Mouse (Mus musculus) CH12.LX (cell line): Measurements from ENCODE around the gene Dnajc25. TPM values are rescaled to one million over a fixed set of nuclear protein-coding genes. Genes with fewer than 3 reads are reported as not detected.

Experiments
- DNase-seq: peaks from one replicate; pipeline ENCODE4 v3.0.0-alpha.2; 2013; ENCODE audit errors: extremely low read depth
- H3K27ac ChIP-seq: 2 replicates; pipeline ENCODE4 v1.5.1; 2012; ENCODE audit warnings: low read depth, mild to moderate bottlenecking, control low read depth, moderate library complexity; ENCODE audit not compliant: insufficient read depth
- H3K27me3 ChIP-seq: replicated peaks from 2 replicates; pipeline ENCODE3; 2012; ENCODE audit warnings: inconsistent platforms
- H3K36me3 ChIP-seq, 2 experiments: replicated peaks in 1 of 2; 2 replicates each; pipeline versions ENCODE3 to v1.6.1; 2012; ENCODE audit warnings: inconsistent platforms in 1 of 2, low read length in 1 of 2, mild to moderate bottlenecking in 1 of 2, mixed read lengths in 1 of 2, moderate library complexity in 1 of 2; ENCODE audit not compliant: control insufficient read depth in 1 of 2, insufficient read depth in 1 of 2
- H3K4me1 ChIP-seq, 2 experiments: 2 replicates each; pipeline ENCODE4 v1.6.1; 2012; ENCODE audit warnings: inconsistent platforms in 1 of 2, moderate library complexity in 1 of 2; ENCODE audit not compliant: insufficient read depth in 2 of 2, control insufficient read depth in 1 of 2
- H3K4me2 ChIP-seq: 2 replicates; pipeline ENCODE4 v1.6.1; 2012; ENCODE audit warnings: low read depth, mild to moderate bottlenecking, control low read depth; ENCODE audit not compliant: poor library complexity, insufficient read depth, severe bottlenecking
- H3K4me3 ChIP-seq, 3 experiments: fragments of 150-350 bp in 1 of 3; sonication (generic) in 1 of 3; replicated peaks in 1 of 3; 2 replicates each; pipeline versions ENCODE3 to v1.5.1; 2011 to 2012; ENCODE audit warnings: low read depth in 2 of 3, low read length in 2 of 3, mild to moderate bottlenecking in 2 of 3, moderate library complexity in 2 of 3, control low read depth in 1 of 3, improper control_type of control experiment in 1 of 3, inconsistent platforms in 1 of 3, mixed read lengths in 1 of 3; ENCODE audit not compliant: poor library complexity in 1 of 3
- H3K79me2 ChIP-seq: replicated peaks from 2 replicates; pipeline ENCODE4 v1.6.1; 2012; ENCODE audit warnings: mild to moderate bottlenecking, moderate library complexity; ENCODE audit not compliant: control insufficient read depth, poor library complexity, insufficient read depth, severe bottlenecking; ENCODE audit errors: extremely low read depth
- H3K9ac ChIP-seq: 2 replicates; pipeline ENCODE4 v1.6.1; 2012; ENCODE audit warnings: low read depth, mild to moderate bottlenecking, control low read depth, moderate library complexity; ENCODE audit not compliant: insufficient read depth
- H3K9me3 ChIP-seq: replicated peaks from 2 replicates; pipeline ENCODE3; 2012; ENCODE audit warnings: low read length, inconsistent platforms, mixed read lengths
- BHLHE40 ChIP-seq: IDR thresholded peaks from 2 replicates; pipeline ENCODE4 v1.6.1; 2011; ENCODE audit warnings: mild to moderate bottlenecking, low read depth, low read length, improper control_type of control experiment
- CHD1 ChIP-seq: IDR thresholded peaks from 2 replicates; pipeline ENCODE4 v1.6.1; 2012; ENCODE audit warnings: low read depth, low read length, improper control_type of control experiment, inconsistent platforms
- CHD2 ChIP-seq: IDR thresholded peaks from 2 replicates; pipeline ENCODE4 v1.6.1; 2011; ENCODE audit warnings: low read length, improper control_type of control experiment
- CTCF ChIP-seq, 2 experiments: IDR thresholded peaks in 1 of 2; conservative IDR thresholded peaks in 1 of 2; 2 replicates each; pipeline ENCODE4 v1.5.1; 2011 to 2012; ENCODE audit warnings: low read depth in 2 of 2, low read length in 2 of 2, improper control_type of control experiment in 1 of 2, inconsistent platforms in 1 of 2, mild to moderate bottlenecking in 1 of 2, moderate library complexity in 1 of 2
- E2F4 ChIP-seq: IDR thresholded peaks from 2 replicates; pipeline ENCODE4 v1.6.1; 2011; ENCODE audit warnings: low read depth, low read length, improper control_type of control experiment; ENCODE audit not compliant: insufficient replicate concordance
- ELF1 ChIP-seq: IDR thresholded peaks from 2 replicates; pipeline ENCODE4 v1.6.1; 2014; ENCODE audit warnings: low read depth, mild to moderate bottlenecking, inconsistent platforms, low read length, improper control_type of control experiment
- EP300 ChIP-seq: IDR thresholded peaks from 2 replicates; pipeline ENCODE4 v1.6.1; 2011; ENCODE audit warnings: low read length, improper control_type of control experiment
- ETS1 ChIP-seq: conservative IDR thresholded peaks from 2 replicates; pipeline ENCODE4 v1.6.1; 2012; ENCODE audit warnings: low read depth, mild to moderate bottlenecking, inconsistent platforms, low read length, improper control_type of control experiment, moderate library complexity
- GABPA ChIP-seq: IDR thresholded peaks from 2 replicates; pipeline ENCODE4 v1.6.1; 2012; ENCODE audit warnings: low read depth, low read length, improper control_type of control experiment, inconsistent platforms; ENCODE audit not compliant: insufficient replicate concordance
- HCFC1 ChIP-seq: IDR thresholded peaks from 2 replicates; pipeline ENCODE4 v1.6.1; 2012; ENCODE audit warnings: low read depth, mild to moderate bottlenecking, inconsistent platforms, low read length, improper control_type of control experiment
- IRF4 ChIP-seq: IDR thresholded peaks from 2 replicates; pipeline ENCODE4 v1.6.1; 2014; ENCODE audit warnings: low read depth, mild to moderate bottlenecking, inconsistent platforms, low read length, improper control_type of control experiment
- JUN ChIP-seq: IDR thresholded peaks from 2 replicates; pipeline ENCODE4 v1.6.1; 2011; ENCODE audit warnings: low read depth, mild to moderate bottlenecking, low read length, improper control_type of control experiment, moderate library complexity; ENCODE audit not compliant: insufficient read depth
- JUND ChIP-seq: conservative IDR thresholded peaks from 2 replicates; pipeline ENCODE4 v1.6.1; 2011; ENCODE audit warnings: low read depth, low read length, improper control_type of control experiment
- KAT2A ChIP-seq: IDR thresholded peaks from 2 replicates; pipeline ENCODE4 v1.6.1; 2012; ENCODE audit warnings: low read length, improper control_type of control experiment, inconsistent platforms; ENCODE audit not compliant: insufficient replicate concordance
- MAFK ChIP-seq: IDR thresholded peaks from 2 replicates; pipeline ENCODE4 v1.6.1; 2011; ENCODE audit warnings: low read length, improper control_type of control experiment; ENCODE audit not compliant: insufficient replicate concordance
- MAX ChIP-seq: IDR thresholded peaks from 2 replicates; pipeline ENCODE4 v1.6.1; 2011; ENCODE audit warnings: low read length, improper control_type of control experiment
- MAZ ChIP-seq: IDR thresholded peaks from 2 replicates; pipeline ENCODE4 v1.6.1; 2012; ENCODE audit warnings: low read depth, mild to moderate bottlenecking, inconsistent platforms, low read length, improper control_type of control experiment, moderate library complexity
- MEF2A ChIP-seq: IDR thresholded peaks from 2 replicates; pipeline ENCODE4 v1.6.1; 2014; ENCODE audit warnings: low read depth, mild to moderate bottlenecking, inconsistent platforms, low read length, improper control_type of control experiment, borderline replicate concordance
- MXI1 ChIP-seq: IDR thresholded peaks from 2 replicates; pipeline ENCODE4 v1.6.1; 2011; ENCODE audit warnings: mild to moderate bottlenecking, low read depth, low read length, improper control_type of control experiment
- MYC ChIP-seq: IDR thresholded peaks from 2 replicates; pipeline ENCODE4 v1.6.1; 2011; ENCODE audit warnings: low read depth, mild to moderate bottlenecking, improper control_type of control experiment, low read length
- NELFE ChIP-seq: IDR thresholded peaks from 2 replicates; pipeline ENCODE4 v1.6.1; 2011; ENCODE audit warnings: low read depth, low read length, improper control_type of control experiment
- NRF1 ChIP-seq: IDR thresholded peaks from 2 replicates; pipeline ENCODE4 v1.6.1; 2014; ENCODE audit warnings: low read depth, mild to moderate bottlenecking, inconsistent platforms, low read length, improper control_type of control experiment, moderate library complexity
- PAX5 ChIP-seq: IDR thresholded peaks from 2 replicates; pipeline ENCODE4 v1.6.1; 2012; ENCODE audit warnings: low read length, inconsistent platforms, mixed read lengths
- POLR2A ChIP-seq: IDR thresholded peaks from 2 replicates; pipeline ENCODE4 v1.6.1; 2011; ENCODE audit warnings: low read depth, mild to moderate bottlenecking, improper control_type of control experiment, low read length
- POLR2AphosphoS2 ChIP-seq: IDR thresholded peaks from 2 replicates; pipeline ENCODE4 v1.6.1; 2011; ENCODE audit warnings: low read depth, low read length, improper control_type of control experiment
- RAD21 ChIP-seq: IDR thresholded peaks from 2 replicates; pipeline ENCODE4 v1.6.1; 2011; ENCODE audit warnings: low read depth, mild to moderate bottlenecking, low read length, improper control_type of control experiment, moderate library complexity
- RCOR1 ChIP-seq: conservative IDR thresholded peaks from 2 replicates; pipeline ENCODE4 v1.6.1; 2012; ENCODE audit warnings: low read depth, mild to moderate bottlenecking, inconsistent platforms, low read length, improper control_type of control experiment
- SIN3A ChIP-seq: IDR thresholded peaks from 2 replicates; pipeline ENCODE4 v1.6.1; 2012; ENCODE audit warnings: low read length, improper control_type of control experiment, inconsistent platforms
- SMC3 ChIP-seq: IDR thresholded peaks from 2 replicates; pipeline ENCODE4 v1.6.1; 2011; ENCODE audit warnings: low read depth, low read length, improper control_type of control experiment
- TBP ChIP-seq: conservative IDR thresholded peaks from 2 replicates; pipeline ENCODE4 v1.6.1; 2011; ENCODE audit warnings: low read depth, low read length, improper control_type of control experiment
- TCF12 ChIP-seq: IDR thresholded peaks from 2 replicates; pipeline ENCODE4 v1.6.1; 2014; ENCODE audit warnings: low read depth, mild to moderate bottlenecking, inconsistent platforms, low read length, improper control_type of control experiment
- UBTF ChIP-seq: IDR thresholded peaks from 2 replicates; pipeline ENCODE4 v1.6.1; 2012; ENCODE audit warnings: low read depth, mild to moderate bottlenecking, inconsistent platforms, low read length, improper control_type of control experiment, moderate library complexity
- USF1 ChIP-seq: IDR thresholded peaks from 2 replicates; pipeline ENCODE4 v1.6.1; 2014; ENCODE audit warnings: low read depth, mild to moderate bottlenecking, inconsistent platforms, low read length, improper control_type of control experiment
- USF2 ChIP-seq: conservative IDR thresholded peaks from 2 replicates; pipeline ENCODE4 v1.6.1; 2011; ENCODE audit warnings: low read depth, low read length, improper control_type of control experiment
- ZC3H11A ChIP-seq: IDR thresholded peaks from 2 replicates; pipeline ENCODE4 v1.6.1; 2012; ENCODE audit warnings: low read depth, mild to moderate bottlenecking, inconsistent platforms, low read length, improper control_type of control experiment
- ZKSCAN1 ChIP-seq: IDR thresholded peaks from 2 replicates; pipeline ENCODE4 v1.6.1; 2012; ENCODE audit warnings: low read depth, inconsistent platforms, low read length, improper control_type of control experiment, borderline replicate concordance
- ZMIZ1 ChIP-seq: IDR thresholded peaks from 2 replicates; pipeline ENCODE4 v1.6.1; 2012; ENCODE audit warnings: low read depth, mild to moderate bottlenecking, inconsistent platforms, low read length, improper control_type of control experiment
- ZNF384 ChIP-seq: IDR thresholded peaks from 2 replicates; pipeline ENCODE4 v1.6.1; 2012; ENCODE audit warnings: low read depth, low read length, improper control_type of control experiment, inconsistent platforms
- dilution Hi-C: fragments of 300-500 bp; cut with MboI; formaldehyde crosslinking; loops from 2 replicates; pipeline ENCODE4 v1.14.3; 2020; ENCODE audit warnings: low sequenced_read_pairs; ENCODE audit not compliant: extremely low pct_unique_long_range_greater_than_20kb, extremely low pct_ligation_motif_present
- in situ Hi-C: fragments of 300-500 bp; cut with MboI; formaldehyde crosslinking; loops from 3 replicates; pipeline ENCODE4 v1.14.3; 2019; ENCODE audit warnings: low sequenced_read_pairs, low pct_ligation_motif_present, low pct_unique_long_range_greater_than_20kb, mixed read lengths
- polyA plus RNA-seq: library from polyadenylated mRNA; unstranded; fragments of >175 nt; gene quantifications from 2 replicates; pipeline ENCODE4 v1.2.1, GENCODE M21; 2012; ENCODE audit warnings: low read depth; ENCODE audit not compliant: insufficient read length
- total RNA-seq, 2 experiments: library from RNA; depleted of rRNA; stranded (reverse); fragments of 300-350 nt in 1 of 2; fragments of >200 nt in 1 of 2; gene quantifications; 2 replicates each; pipeline ENCODE4 v1.2.3; 2012 to 2014

The Dnajc25 gene
- total and polyA plus RNA-seq, 3 experiments: 2.7 to 7.0 (median 3.8) TPM

DNA sequence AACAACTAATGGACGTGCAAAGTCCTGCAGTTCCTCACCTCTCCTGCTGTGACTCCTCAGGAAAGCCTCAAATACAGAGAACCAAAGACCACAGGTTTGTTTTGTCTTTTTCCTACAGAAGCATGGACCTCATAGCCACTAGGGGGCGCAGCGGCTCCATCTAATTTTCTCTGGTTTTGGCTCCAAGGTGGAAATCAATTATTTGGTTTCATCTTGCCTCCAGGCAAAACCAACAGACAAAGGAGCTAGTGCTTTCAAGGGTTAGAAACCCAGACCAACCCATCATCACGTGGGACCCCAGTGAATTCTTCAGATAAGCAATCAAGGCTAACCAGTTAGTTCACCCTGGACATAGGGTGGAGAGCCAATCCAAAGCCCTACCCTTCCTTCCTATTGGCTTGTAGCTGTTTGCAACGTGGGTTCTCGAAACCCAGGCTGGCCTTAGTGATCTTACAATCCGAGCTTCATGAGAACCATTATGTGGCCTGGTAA, 9.7 kb upstream of the Dnajc25 start:
- no peaks in the 10 kb centered on the region for H3K9me3 ChIP-seq
- H3K27ac ChIP-seq: no peak overlapping the region
- peaks cover 10 to 31% of the 10 kb centered on the region in 2 experiments for H3K4me1 ChIP-seq
- TF ChIP-seq ZC3H11A (0 out of 2 replicates have a peak, but pooled peaks have one; percentile 9), MAX (peak; percentile 46), MYC (0 out of 2 replicates have a peak, but pooled peaks have one; percentile 45), EP300 (no peak), TBP (no peak), JUND (no peak), POLR2AphosphoS2 (no peak), NRF1 (0 out of 2 replicates have a peak, but pooled peaks have one; percentile 20), E2F4 (no peak), ELF1 (no peak), BHLHE40 (no peak), NELFE (no peak), ETS1 (no peak), CHD2 (no peak), SIN3A (no peak), KAT2A (no peak), RCOR1 (no peak), JUN (no peak), RAD21 (peak; percentile 90), ZMIZ1 (no peak), USF1 (no peak), POLR2A (no peak), PAX5 (no peak), GABPA (no peak), IRF4 (no peak), ZKSCAN1 (no peak), CHD1 (no peak), HCFC1 (no peak), MAZ (no peak), USF2 (no peak), UBTF (no peak), MAFK (no peak), CTCF (conservative IDR thresholded peaks at IDR 0.05 in 1 of 2, IDR thresholded peaks at IDR 0.05 in 1 of 2; ENCODE audit: low read depth in 2 of 2, low read length in 2 of 2) (peak; percentile 74 to 97), MXI1 (no peak), MEF2A (0 out of 2 replicates have a peak, but pooled peaks have one; percentile 11), SMC3 (peak; percentile 80), TCF12 (no peak), ZNF384 (no peak)
- DNase-seq: peak; percentile 75
- in situ Hi-C loops (no loop called here), dilution Hi-C loops (no loop called here)
- no peak overlapping the region for H3K9ac ChIP-seq
- H3K36me3 ChIP-seq: no peaks in the 10 kb centered on the region
- H3K27me3 ChIP-seq: no peaks in the 10 kb centered on the region
- H3K79me2 ChIP-seq: no peaks in the 10 kb centered on the region
- H3K4me3 ChIP-seq: no peak overlapping the region
- H3K4me2 ChIP-seq: peak overlapping the region; percentile 47
